Comparison of ENCODE assay signal across 8 mouse cellular contexts in the genomic region with DNA sequence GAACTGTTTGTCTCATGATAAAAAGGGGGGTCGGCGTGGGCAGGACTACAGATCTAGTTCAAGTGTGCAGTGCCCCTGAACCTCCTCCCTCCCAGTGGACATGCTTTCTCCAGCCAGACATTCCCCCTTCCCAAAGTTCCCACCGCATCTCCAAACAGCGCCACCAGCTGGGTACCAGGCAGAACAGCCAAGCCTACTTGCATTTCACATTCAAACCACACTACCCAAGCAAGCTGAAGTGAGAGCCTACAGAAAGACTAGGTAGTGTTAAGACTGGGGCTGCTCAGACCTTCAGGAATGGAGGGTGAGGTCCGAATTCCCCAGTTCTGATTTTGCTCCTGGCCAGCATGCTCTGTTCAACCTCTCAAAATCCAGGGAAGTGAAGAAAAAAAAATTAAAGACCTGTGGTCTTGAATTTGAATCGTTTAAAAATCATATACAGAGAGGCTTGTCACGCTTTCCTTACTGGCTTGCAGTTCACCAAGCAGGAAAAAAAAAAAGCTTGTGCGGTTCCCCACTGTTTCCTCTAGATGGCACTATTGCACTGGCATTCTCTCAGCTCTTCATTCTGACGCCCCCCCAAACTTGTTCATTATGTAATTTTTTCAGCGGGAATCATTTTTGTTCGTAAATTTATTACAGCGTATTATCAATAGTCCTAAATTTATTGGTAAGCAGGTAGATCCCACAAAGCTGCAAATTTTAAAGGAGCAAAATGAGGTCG.
A peak's percentile ranks its signal among the peaks of the same experiment; 100 is the strongest.
DNase-seq lines count a peak whose midpoint lies in the region; ATAC-seq and TF ChIP-seq lines count a peak whose summit lies in the region.

No protein-coding gene starts in this region.

- TF ChIP-seq CTCF in heart, adult 2 months (IDR thresholded peaks at IDR 0.05), result peak; percentile 92
- peak; percentile 81 for TF ChIP-seq CTCF in stomach, postnatal 0 days (IDR thresholded peaks at IDR 0.05; ENCODE audit: low read depth)

- ATAC-seq in midbrain, embryonic 12.5 days (ENCODE audit: low FRiP score, low read depth), result peak; percentile 52; the same call in 1 of the 2 replicates
- ATAC-seq in stomach, postnatal 0 days (ENCODE audit: low FRiP score, low TSS enrichment), result no peak
- no peak for ATAC-seq in erythroid progenitor cell, adult 5-6 weeks (replicated peaks; ENCODE audit: low FRiP score, poor library complexity, severe bottlenecking)

- no peaks in the 10 kb centered on the region for H3K36me3 ChIP-seq in heart, adult 2 months (ENCODE audit: control insufficient read depth, insufficient read depth, low read length)
- no peaks in the 10 kb centered on the region for H3K36me3 ChIP-seq in midbrain, embryonic 12.5 days
- no peaks in the 10 kb centered on the region for H3K36me3 ChIP-seq in stomach, postnatal 0 days (ENCODE audit: control insufficient read depth, insufficient read depth, low read length)

- no peaks in the 10 kb centered on the region for H3K79me2 ChIP-seq in heart, adult 2 months (replicated peaks; ENCODE audit: control insufficient read depth, insufficient read depth, low read length)

- H3K4me1 ChIP-seq in heart, adult 2 months (ENCODE audit: control insufficient read depth, insufficient read depth, low read length), result peaks cover 4% of the 10 kb centered on the region
- peaks cover 23% of the 10 kb centered on the region for H3K4me1 ChIP-seq in midbrain, embryonic 12.5 days
- H3K4me1 ChIP-seq in stomach, postnatal 0 days (replicated peaks; ENCODE audit: control insufficient read depth, insufficient read depth), result no peaks in the 10 kb centered on the region

- H3K27me3 ChIP-seq in heart, adult 2 months (ENCODE audit: control insufficient read depth, insufficient read depth, low read length), result no peaks in the 10 kb centered on the region
- peaks cover 8% of the 10 kb centered on the region for H3K27me3 ChIP-seq in midbrain, embryonic 12.5 days
- H3K27me3 ChIP-seq in stomach, postnatal 0 days (ENCODE audit: control insufficient read depth, insufficient read depth, low read length), result no peaks in the 10 kb centered on the region

- no peak overlapping the region for H3K4me3 ChIP-seq in heart, adult 2 months
- H3K4me3 ChIP-seq in midbrain, embryonic 12.5 days, result peak overlapping the region; percentile 21; the same call in 1 of the 2 replicates
- no peak overlapping the region for H3K4me3 ChIP-seq in stomach, postnatal 0 days (ENCODE audit: low read depth, low read length)

- TF ChIP-seq POLR2A in heart, adult 2 months (IDR thresholded peaks at IDR 0.05; ENCODE audit: insufficient read depth, low read depth, low read length), result no peak

- no peak for TF ChIP-seq EP300 in heart, adult 2 months (IDR thresholded peaks at IDR 0.05; ENCODE audit: insufficient read depth, low read depth, low read length)
- no peak for TF ChIP-seq EP300 in stomach, postnatal 0 days (optimal IDR thresholded peaks at IDR 0.05)

- H3K9me3 ChIP-seq in midbrain, embryonic 12.5 days, result no peaks in the 10 kb centered on the region
- no peaks in the 10 kb centered on the region for H3K9me3 ChIP-seq in stomach, postnatal 0 days (ENCODE audit: control insufficient read depth, low read length)

- no peak overlapping the region for H3K9ac ChIP-seq in heart, adult 2 months (ENCODE audit: low read depth, low read length)
- H3K9ac ChIP-seq in midbrain, embryonic 12.5 days (replicated peaks), result no peak overlapping the region
- no peak overlapping the region for H3K9ac ChIP-seq in stomach, postnatal 0 days (ENCODE audit: low read length)

- intact Hi-C loops in heart, adult 2 months (cut with DNase I), result no loop called here

- 18% methylated on average over 13 of the region's 13 CpGs for WGBS in heart, adult 2 months
- WGBS in midbrain, embryonic 12.5 days, result 28% methylated on average over 13 of the region's 13 CpGs
- 20% methylated on average over 13 of the region's 13 CpGs for WGBS in stomach, postnatal 0 days

- H3K27ac ChIP-seq in heart, adult 2 months, result no peak overlapping the region
- H3K27ac ChIP-seq in midbrain, embryonic 12.5 days (replicated peaks), result no peak overlapping the region
- H3K27ac ChIP-seq in stomach, postnatal 0 days (replicated peaks), result no peak overlapping the region

- peak overlapping the region; percentile 44 for H3K4me2 ChIP-seq in midbrain, embryonic 12.5 days (replicated peaks)
- H3K4me2 ChIP-seq in stomach, postnatal 0 days (replicated peaks; ENCODE audit: low read depth), result peak overlapping the region; percentile 39; the same call in 1 of the 2 replicates

- peak; percentile 31 for DNase-seq in thymus, postnatal 14 days
- no peak for DNase-seq in thymus, postnatal 25 days
- peak; percentile 26 for DNase-seq in cerebellum, adult 8-10 months
- peak in 1 of 2 experiments; percentile 6 for DNase-seq in heart, adult 2 months
- peak; percentile 31 to 83 for DNase-seq in layer of hippocampus, adult 18-20 months (ENCODE audit: low spot score in 2 of 2)
- DNase-seq in stomach, postnatal 0 days (ENCODE audit: low spot score), result peak; percentile 24
